Mouse (Mus musculus): ENCODE data around the gene Tstd1. TPM values are rescaled to one million over a fixed set of nuclear protein-coding genes. Genes with fewer than 3 reads are reported as not detected.

The Tstd1 gene
- polyA plus RNA-seq, 1 experiment from 2014 or later, result 3.3 TPM

GRCm38 (mm10) chr1:171410231-171410630 is 8.4 kb upstream of the Tstd1 start:
- Histone ChIP-seq H3K4me1 (ENCODE audit: control insufficient read depth, insufficient read depth, low read length) (peaks cover 3% of the 10 kb centered on the region; the same call in 1 of the 2 replicates), H3K36me3 (ENCODE audit: control insufficient read depth, insufficient read depth, low read length) (no peaks in the 10 kb centered on the region), H3K4me2 (ENCODE audit: low read depth, severe bottlenecking) (no peak overlapping the region), H3K4me3 (ENCODE audit: low read depth, low read length) (no peak overlapping the region), H3K9me3 (ENCODE audit: control insufficient read depth, low read length) (no peaks in the 10 kb centered on the region), H3K9ac (ENCODE audit: low read length) (no peak overlapping the region), H3K27me3 (ENCODE audit: control insufficient read depth, insufficient read depth, low read length) (no peaks in the 10 kb centered on the region), H3K27ac (replicated peaks; ENCODE audit: low read depth, low read length) (no peak overlapping the region)
- ATAC-seq (ENCODE audit: insufficient number of reproducible peaks, low FRiP score, low TSS enrichment, low read depth), result no peak
- no peak for DNase-seq (ENCODE audit: low spot score)
- 76% methylated on average over 1 of the region's 1 CpGs for WGBS

GRCm38 (mm10) chr1:171410947-171411484 is 7.7 kb upstream of the Tstd1 start, which contains the start of gene Usf1:
Gene Usf1 (plus strand): TSS chr1:171411313.
- peak within 1 kb of the TSS; percentile 94 for H3K4me3 ChIP-seq (ENCODE audit: low read depth, low read length)
- peak; percentile 96 for ATAC-seq (ENCODE audit: insufficient number of reproducible peaks, low FRiP score, low TSS enrichment, low read depth)
- H3K4me2 ChIP-seq (ENCODE audit: low read depth, severe bottlenecking), result peak within 1 kb of the TSS; percentile 61
- DNase-seq (ENCODE audit: low spot score), result peak; percentile 94
- H3K9me3 ChIP-seq (ENCODE audit: control insufficient read depth, low read length), result no peaks in the 10 kb centered on the region
- peaks cover 5% of the 10 kb centered on the region for H3K36me3 ChIP-seq (ENCODE audit: control insufficient read depth, insufficient read depth, low read length)
- peak within 1 kb of the TSS; percentile 98 for H3K9ac ChIP-seq (ENCODE audit: low read length)
- H3K27me3 ChIP-seq (ENCODE audit: control insufficient read depth, insufficient read depth, low read length), result no peaks in the 10 kb centered on the region
- WGBS, result under 1% methylated on average over 36 of the region's 36 CpGs
- H3K27ac ChIP-seq (replicated peaks; ENCODE audit: low read depth, low read length), result peak within 1 kb of the TSS; percentile 82
- H3K4me1 ChIP-seq (ENCODE audit: control insufficient read depth, insufficient read depth, low read length), result peaks cover 3% of the 10 kb centered on the region; the same call in 1 of the 2 replicates

- Histone ChIP-seq H3K27me3 (ENCODE audit: control insufficient read depth, insufficient read depth, low read length) (no peaks in the 10 kb centered on the region), H3K9me3 (ENCODE audit: control insufficient read depth, low read length) (no peaks in the 10 kb centered on the region)
- WGBS, result under 1% methylated on average over 35 of the region's 39 CpGs
These were observed 7.2 kb upstream of the Tstd1 start for GRCm38 (mm10) chr1:171411492-171411941.

GRCm38 (mm10) chr1:171412001-171412441 is 6.7 kb upstream of the Tstd1 start:
- Histone ChIP-seq H3K4me2 (ENCODE audit: low read depth, severe bottlenecking) (peak overlapping the region; percentile 61), H3K27me3 (ENCODE audit: control insufficient read depth, insufficient read depth, low read length) (no peaks in the 10 kb centered on the region), H3K9ac (ENCODE audit: low read length) (peak overlapping the region; percentile 98), H3K36me3 (ENCODE audit: control insufficient read depth, insufficient read depth, low read length) (peaks cover 14% of the 10 kb centered on the region), H3K9me3 (ENCODE audit: control insufficient read depth, low read length) (no peaks in the 10 kb centered on the region), H3K27ac (replicated peaks; ENCODE audit: low read depth, low read length) (peak overlapping the region; percentile 82), H3K4me1 (ENCODE audit: control insufficient read depth, insufficient read depth, low read length) (peaks cover 3% of the 10 kb centered on the region; the same call in 1 of the 2 replicates), H3K4me3 (ENCODE audit: low read depth, low read length) (peak overlapping the region; percentile 94)
- peak; percentile 37; the same call in 1 of the 2 replicates for ATAC-seq (ENCODE audit: insufficient number of reproducible peaks, low FRiP score, low TSS enrichment, low read depth)
- 3% methylated on average over 20 of the region's 20 CpGs for WGBS
- DNase-seq (ENCODE audit: low spot score), result peak; percentile 61

More at GRCm38 (mm10) chr1:171411492-171411941, 7.2 kb upstream of the Tstd1 start:
- no peak for DNase-seq (ENCODE audit: low spot score)
- peaks cover 3% of the 10 kb centered on the region; the same call in 1 of the 2 replicates for H3K4me1 ChIP-seq (ENCODE audit: control insufficient read depth, insufficient read depth, low read length)
- peak overlapping the region; percentile 61 for H3K4me2 ChIP-seq (ENCODE audit: low read depth, severe bottlenecking)
- H3K9ac ChIP-seq (ENCODE audit: low read length), result peak overlapping the region; percentile 98
- peak overlapping the region; percentile 94 for H3K4me3 ChIP-seq (ENCODE audit: low read depth, low read length)
- peak; percentile 74 for ATAC-seq (ENCODE audit: insufficient number of reproducible peaks, low FRiP score, low TSS enrichment, low read depth)
- peak overlapping the region; percentile 82 for H3K27ac ChIP-seq (replicated peaks; ENCODE audit: low read depth, low read length)
- H3K36me3 ChIP-seq (ENCODE audit: control insufficient read depth, insufficient read depth, low read length), result peaks cover 9% of the 10 kb centered on the region

GRCm38 (mm10) chr1:171412446-171412845 is 6.2 kb upstream of the Tstd1 start:
- ATAC-seq (ENCODE audit: insufficient number of reproducible peaks, low FRiP score, low TSS enrichment, low read depth), result no peak
- peaks cover 14% of the 10 kb centered on the region for H3K36me3 ChIP-seq (ENCODE audit: control insufficient read depth, insufficient read depth, low read length)
- H3K4me2 ChIP-seq (ENCODE audit: low read depth, severe bottlenecking), result peak overlapping the region; percentile 61
- peaks cover 3% of the 10 kb centered on the region; the same call in 1 of the 2 replicates for H3K4me1 ChIP-seq (ENCODE audit: control insufficient read depth, insufficient read depth, low read length)
- whole genome bisulfite sequencing, result 61% methylated on average over 3 of the region's 3 CpGs
- DNase-seq (ENCODE audit: low spot score), result no peak
- peak overlapping the region; percentile 94 for H3K4me3 ChIP-seq (ENCODE audit: low read depth, low read length)
- no peak overlapping the region for H3K27ac ChIP-seq (replicated peaks; ENCODE audit: low read depth, low read length)
- H3K27me3 ChIP-seq (ENCODE audit: control insufficient read depth, insufficient read depth, low read length), result no peaks in the 10 kb centered on the region
- peak overlapping the region; percentile 98 for H3K9ac ChIP-seq (ENCODE audit: low read length)
- no peaks in the 10 kb centered on the region for H3K9me3 ChIP-seq (ENCODE audit: control insufficient read depth, low read length)

- Histone ChIP-seq H3K27ac (replicated peaks; ENCODE audit: low read depth, low read length) (no peak overlapping the region), H3K4me1 (ENCODE audit: control insufficient read depth, insufficient read depth, low read length) (peaks cover 3% of the 10 kb centered on the region; the same call in 1 of the 2 replicates), H3K27me3 (ENCODE audit: control insufficient read depth, insufficient read depth, low read length) (no peaks in the 10 kb centered on the region), H3K4me2 (ENCODE audit: low read depth, severe bottlenecking) (no peak overlapping the region), H3K4me3 (ENCODE audit: low read depth, low read length) (no peak overlapping the region), H3K36me3 (ENCODE audit: control insufficient read depth, insufficient read depth, low read length) (peaks cover 16% of the 10 kb centered on the region), H3K9me3 (ENCODE audit: control insufficient read depth, low read length) (no peaks in the 10 kb centered on the region), H3K9ac (ENCODE audit: low read length) (no peak overlapping the region)
- WGBS, result 83% methylated on average over 8 of the region's 8 CpGs
- ATAC-seq (ENCODE audit: insufficient number of reproducible peaks, low FRiP score, low TSS enrichment, low read depth) (no peak), DNase-seq (ENCODE audit: low spot score) (no peak)
These were observed 5.1 kb upstream of the Tstd1 start for GRCm38 (mm10) chr1:171413608-171414007.

- no peak overlapping the region for H3K4me2 ChIP-seq (ENCODE audit: low read depth, severe bottlenecking)
- H3K36me3 ChIP-seq (ENCODE audit: control insufficient read depth, insufficient read depth, low read length), result peaks cover 21% of the 10 kb centered on the region
- H3K4me3 ChIP-seq (ENCODE audit: low read depth, low read length), result no peak overlapping the region
- 73% methylated on average over 12 of the region's 12 CpGs for WGBS
- H3K9ac ChIP-seq (ENCODE audit: low read length), result no peak overlapping the region
- no peaks in the 10 kb centered on the region for H3K9me3 ChIP-seq (ENCODE audit: control insufficient read depth, low read length)
- H3K27ac ChIP-seq (replicated peaks; ENCODE audit: low read depth, low read length), result no peak overlapping the region
- no peaks in the 10 kb centered on the region for H3K4me1 ChIP-seq (ENCODE audit: control insufficient read depth, insufficient read depth, low read length)
- ATAC-seq (ENCODE audit: insufficient number of reproducible peaks, low FRiP score, low TSS enrichment, low read depth) (no peak), DNase-seq (ENCODE audit: low spot score) (no peak)
- no peaks in the 10 kb centered on the region for H3K27me3 ChIP-seq (ENCODE audit: control insufficient read depth, insufficient read depth, low read length)
These were observed 715 bp downstream of the Tstd1 start for GRCm38 (mm10) chr1:171419291-171419882.

- Histone ChIP-seq H3K36me3 (ENCODE audit: control insufficient read depth, insufficient read depth, low read length) (peaks cover 21% of the 10 kb centered on the region), H3K4me3 (ENCODE audit: low read depth, low read length) (no peak overlapping the region), H3K9me3 (ENCODE audit: control insufficient read depth, low read length) (no peaks in the 10 kb centered on the region), H3K4me2 (ENCODE audit: low read depth, severe bottlenecking) (no peak overlapping the region), H3K27ac (replicated peaks; ENCODE audit: low read depth, low read length) (no peak overlapping the region), H3K27me3 (ENCODE audit: control insufficient read depth, insufficient read depth, low read length) (no peaks in the 10 kb centered on the region), H3K9ac (ENCODE audit: low read length) (no peak overlapping the region), H3K4me1 (ENCODE audit: control insufficient read depth, insufficient read depth, low read length) (no peaks in the 10 kb centered on the region)
- ATAC-seq (ENCODE audit: insufficient number of reproducible peaks, low FRiP score, low TSS enrichment, low read depth), result no peak
- no peak for DNase-seq (ENCODE audit: low spot score)
- 89% methylated on average over 5 of the region's 5 CpGs for WGBS
These were observed 1.2 kb downstream of the Tstd1 start for GRCm38 (mm10) chr1:171419905-171420304.

Measured in limb, embryonic 11.5 days (tissue).